Mouse (Mus musculus): ENCODE measurements around the gene Lrrc8c. TPM values are rescaled to one million over a fixed set of nuclear protein-coding genes. Genes with fewer than 3 reads are reported as not detected.
"Not testable (repeated sequence)": the region's sequence is repeated elsewhere in the genome, so short reads cannot be mapped to it uniquely, and the experiment has no call there.

Gene Lrrc8c
- polyA plus RNA-seq, 1 experiment from 2014 or later: 13.2 TPM

GRCm38 (mm10) chr5:105627093-105627492, 107.9 kb downstream of the Lrrc8c start:
- no peak overlapping the region for H3K27ac ChIP-seq
- WGBS: 78% methylated on average over 5 of the region's 5 CpGs
- no peaks in the 10 kb centered on the region for H3K27me3 ChIP-seq
- ATAC-seq (ENCODE audit: insufficient number of reproducible peaks, insufficient read depth, low FRiP score, low TSS enrichment): no peak
- no peaks in the 10 kb centered on the region for H3K36me3 ChIP-seq
- no peaks in the 10 kb centered on the region for H3K9me3 ChIP-seq
- H3K4me2 ChIP-seq (replicated peaks): no peak overlapping the region
- no peak overlapping the region for H3K4me3 ChIP-seq
- H3K9ac ChIP-seq: no peak overlapping the region
- peaks cover 16% of the 10 kb centered on the region for H3K4me1 ChIP-seq

- no peaks in the 10 kb centered on the region for H3K36me3 ChIP-seq
- no peaks in the 10 kb centered on the region for H3K9me3 ChIP-seq
- no peak overlapping the region for H3K9ac ChIP-seq
- H3K4me1 ChIP-seq: peaks cover 16% of the 10 kb centered on the region
- H3K4me3 ChIP-seq: no peak overlapping the region
- no peak overlapping the region for H3K27ac ChIP-seq
- no peaks in the 10 kb centered on the region for H3K27me3 ChIP-seq
- no peak overlapping the region for H3K4me2 ChIP-seq (replicated peaks)
- ATAC-seq (ENCODE audit: insufficient number of reproducible peaks, insufficient read depth, low FRiP score, low TSS enrichment): no peak
- WGBS: 89% methylated on average over 1 of the region's 1 CpGs
These were observed 110.8 kb downstream of the Lrrc8c start for GRCm38 (mm10) chr5:105629955-105630354.

GRCm38 (mm10) chr5:105632066-105632465, 112.9 kb downstream of the Lrrc8c start:
- H3K4me1 ChIP-seq: peaks cover 4% of the 10 kb centered on the region; the same call in 1 of the 2 replicates
- no peak overlapping the region for H3K4me3 ChIP-seq
- 84% methylated on average over 10 of the region's 10 CpGs for WGBS
- no peak for ATAC-seq (ENCODE audit: insufficient number of reproducible peaks, insufficient read depth, low FRiP score, low TSS enrichment)
- H3K4me2 ChIP-seq (replicated peaks): no peak overlapping the region
- no peak overlapping the region for H3K9ac ChIP-seq
- H3K36me3 ChIP-seq: no peaks in the 10 kb centered on the region
- no peaks in the 10 kb centered on the region for H3K27me3 ChIP-seq
- H3K9me3 ChIP-seq: no peaks in the 10 kb centered on the region
- no peak overlapping the region for H3K27ac ChIP-seq

- no peaks in the 10 kb centered on the region for H3K27me3 ChIP-seq
- H3K9ac ChIP-seq: no peak overlapping the region
- no peak for ATAC-seq (ENCODE audit: insufficient number of reproducible peaks, insufficient read depth, low FRiP score, low TSS enrichment)
- H3K4me2 ChIP-seq (replicated peaks): no peak overlapping the region
- no peaks in the 10 kb centered on the region for H3K4me1 ChIP-seq
- H3K27ac ChIP-seq: no peak overlapping the region
- H3K4me3 ChIP-seq: no peak overlapping the region
- 77% methylated on average over 6 of the region's 6 CpGs for WGBS
- H3K9me3 ChIP-seq: no peaks in the 10 kb centered on the region
- H3K36me3 ChIP-seq: no peaks in the 10 kb centered on the region
These were observed 116.4 kb downstream of the Lrrc8c start for GRCm38 (mm10) chr5:105635576-105635975.

- H3K4me1 ChIP-seq: no peaks in the 10 kb centered on the region
- no peak overlapping the region for H3K4me2 ChIP-seq (replicated peaks)
- WGBS: 77% methylated on average over 11 of the region's 11 CpGs
- no peak overlapping the region for H3K9ac ChIP-seq
- no peaks in the 10 kb centered on the region for H3K9me3 ChIP-seq
- no peak for ATAC-seq (ENCODE audit: insufficient number of reproducible peaks, insufficient read depth, low FRiP score, low TSS enrichment)
- H3K36me3 ChIP-seq: no peaks in the 10 kb centered on the region
- H3K27me3 ChIP-seq: no peaks in the 10 kb centered on the region
- no peak overlapping the region for H3K27ac ChIP-seq
- no peak overlapping the region for H3K4me3 ChIP-seq
These were observed 117.5 kb downstream of the Lrrc8c start for GRCm38 (mm10) chr5:105636484-105637191.

GRCm38 (mm10) chr5:105638266-105638665, 119.1 kb downstream of the Lrrc8c start:
- not testable (repeated sequence) for H3K4me1 ChIP-seq; H3K4me3 ChIP-seq; H3K36me3 ChIP-seq; H3K27me3 ChIP-seq; H3K9ac ChIP-seq; H3K27ac ChIP-seq; H3K4me2 ChIP-seq (replicated peaks); H3K9me3 ChIP-seq; ATAC-seq (ENCODE audit: insufficient number of reproducible peaks, insufficient read depth, low FRiP score, low TSS enrichment)
- WGBS: 90% methylated on average over 2 of the region's 2 CpGs

GRCm38 (mm10) chr5:105638916-105639315, 119.7 kb downstream of the Lrrc8c start:
- Histone ChIP-seq H3K9me3 (no peaks in the 10 kb centered on the region), H3K36me3 (no peaks in the 10 kb centered on the region), H3K4me3 (no peak overlapping the region), H3K4me1 (no peaks in the 10 kb centered on the region), H3K4me2 (replicated peaks) (no peak overlapping the region), H3K9ac (no peak overlapping the region), H3K27me3 (no peaks in the 10 kb centered on the region), H3K27ac (no peak overlapping the region)
- WGBS: 85% methylated on average over 6 of the region's 6 CpGs
- no peak for ATAC-seq (ENCODE audit: insufficient number of reproducible peaks, insufficient read depth, low FRiP score, low TSS enrichment)

GRCm38 (mm10) chr5:105639363-105639762, 120.2 kb downstream of the Lrrc8c start:
- no peak overlapping the region for H3K27ac ChIP-seq
- ATAC-seq (ENCODE audit: insufficient number of reproducible peaks, insufficient read depth, low FRiP score, low TSS enrichment): no peak
- no peak overlapping the region for H3K4me2 ChIP-seq (replicated peaks)
- no peak overlapping the region for H3K9ac ChIP-seq
- 94% methylated on average over 11 of the region's 11 CpGs for WGBS
- no peaks in the 10 kb centered on the region for H3K4me1 ChIP-seq
- no peaks in the 10 kb centered on the region for H3K36me3 ChIP-seq
- H3K4me3 ChIP-seq: no peak overlapping the region
- H3K27me3 ChIP-seq: no peaks in the 10 kb centered on the region
- H3K9me3 ChIP-seq: no peaks in the 10 kb centered on the region

- H3K4me1 ChIP-seq: no peaks in the 10 kb centered on the region
- H3K4me2 ChIP-seq (replicated peaks): no peak overlapping the region
- ATAC-seq (ENCODE audit: insufficient number of reproducible peaks, insufficient read depth, low FRiP score, low TSS enrichment): no peak
- H3K36me3 ChIP-seq: no peaks in the 10 kb centered on the region
- H3K27me3 ChIP-seq: no peaks in the 10 kb centered on the region
- no peaks in the 10 kb centered on the region for H3K9me3 ChIP-seq
- no peak overlapping the region for H3K4me3 ChIP-seq
- 88% methylated on average over 5 of the region's 5 CpGs for WGBS
- H3K9ac ChIP-seq: no peak overlapping the region
- H3K27ac ChIP-seq: no peak overlapping the region
These were observed 123.3 kb downstream of the Lrrc8c start for GRCm38 (mm10) chr5:105642517-105642916.

- Histone ChIP-seq H3K4me1 (no peaks in the 10 kb centered on the region), H3K27ac (no peak overlapping the region), H3K36me3 (no peaks in the 10 kb centered on the region), H3K4me2 (replicated peaks) (no peak overlapping the region), H3K9ac (no peak overlapping the region), H3K9me3 (no peaks in the 10 kb centered on the region), H3K4me3 (no peak overlapping the region), H3K27me3 (no peaks in the 10 kb centered on the region)
- 74% methylated on average over 8 of the region's 8 CpGs for WGBS
- no peak for ATAC-seq (ENCODE audit: insufficient number of reproducible peaks, insufficient read depth, low FRiP score, low TSS enrichment)
These were observed 124.1 kb downstream of the Lrrc8c start for GRCm38 (mm10) chr5:105643276-105643675.

- 90% methylated on average over 6 of the region's 6 CpGs for WGBS
- Histone ChIP-seq H3K9me3 (no peaks in the 10 kb centered on the region), H3K27me3 (no peaks in the 10 kb centered on the region), H3K9ac (no peak overlapping the region), H3K4me2 (replicated peaks) (no peak overlapping the region), H3K36me3 (no peaks in the 10 kb centered on the region), H3K27ac (no peak overlapping the region), H3K4me1 (no peaks in the 10 kb centered on the region), H3K4me3 (no peak overlapping the region)
- no peak for ATAC-seq (ENCODE audit: insufficient number of reproducible peaks, insufficient read depth, low FRiP score, low TSS enrichment)
These were observed 125.0 kb downstream of the Lrrc8c start for GRCm38 (mm10) chr5:105644195-105644594.

- ATAC-seq (ENCODE audit: insufficient number of reproducible peaks, insufficient read depth, low FRiP score, low TSS enrichment): no peak
- H3K4me2 ChIP-seq (replicated peaks): no peak overlapping the region
- H3K4me3 ChIP-seq: no peak overlapping the region
- no peak overlapping the region for H3K27ac ChIP-seq
- no peaks in the 10 kb centered on the region for H3K36me3 ChIP-seq
- no peaks in the 10 kb centered on the region for H3K27me3 ChIP-seq
- 91% methylated on average over 7 of the region's 7 CpGs for WGBS
- H3K9me3 ChIP-seq: no peaks in the 10 kb centered on the region
- no peak overlapping the region for H3K9ac ChIP-seq
- H3K4me1 ChIP-seq: no peaks in the 10 kb centered on the region
These were observed 127.9 kb downstream of the Lrrc8c start for GRCm38 (mm10) chr5:105647094-105647493.
